In genomic region chr5:73930205-73930604, GRCm38 (mm10) we compare ENCODE assay signal across 17 mouse cellular contexts.
DNase-seq lines count a peak whose midpoint lies in the region; ATAC-seq and TF ChIP-seq lines count a peak whose summit lies in the region.
"Had no signal": no experiment of that assay in that cellular context is flagged by ENCODE, and none has a peak within 500 bp of the region (broad histone marks: within the 10 kb centered on the region; RNA-seq: fewer than 3 reads in every experiment).

No protein-coding gene starts in this region.

- H3K4me3 ChIP-seq in limb, embryonic 14.5 days (replicated peaks; ENCODE audit: low read length): no peak overlapping the region
- H3K4me3 ChIP-seq in cerebellum, adult 2 months (replicated peaks; ENCODE audit: insufficient read depth, low read depth, low read length): no peak overlapping the region
- no peak overlapping the region for H3K4me3 ChIP-seq in forebrain, embryonic 10.5 days
- H3K4me3 ChIP-seq: hindbrain, embryonic 15.5 days; liver, embryonic 15.5 days; neural tube, embryonic 13.5 days had no signal

- 0 out of 2 replicates have a peak overlapping the region, but pooled peaks have one; percentile 22 for H3K27ac ChIP-seq in limb, embryonic 14.5 days (replicated peaks; ENCODE audit: low read depth, low read length)
- no peak overlapping the region for H3K27ac ChIP-seq in cerebellum, adult 2 months (ENCODE audit: insufficient read depth, low read length)
- H3K27ac ChIP-seq in forebrain, embryonic 10.5 days: no peak overlapping the region
- H3K27ac ChIP-seq: hindbrain, embryonic 15.5 days; liver, embryonic 15.5 days had no signal

- no peaks in the 10 kb centered on the region for H3K27me3 ChIP-seq in limb, embryonic 14.5 days (ENCODE audit: control insufficient read depth, insufficient read depth, low read length)
- H3K27me3 ChIP-seq in cerebellum, adult 2 months (ENCODE audit: control insufficient read depth, insufficient read depth, low read length): no peaks in the 10 kb centered on the region
- no peaks in the 10 kb centered on the region for H3K27me3 ChIP-seq in forebrain, embryonic 10.5 days (ENCODE audit: poor library complexity, severe bottlenecking)
- H3K27me3 ChIP-seq: hindbrain, embryonic 15.5 days; liver, embryonic 15.5 days; neural tube, embryonic 13.5 days had no signal

- no peaks in the 10 kb centered on the region for H3K9me3 ChIP-seq in limb, embryonic 14.5 days (ENCODE audit: control insufficient read depth, low read length)
- H3K9me3 ChIP-seq in forebrain, embryonic 10.5 days: no peaks in the 10 kb centered on the region
- H3K9me3 ChIP-seq: hindbrain, embryonic 15.5 days; liver, embryonic 15.5 days; neural tube, embryonic 13.5 days had no signal

- TF ChIP-seq CTCF in cerebellum, adult 2 months (IDR thresholded peaks at IDR 0.05; ENCODE audit: borderline replicate concordance, insufficient read depth, low read depth, low read length): no peak

- no peak overlapping the region for H3K4me2 ChIP-seq in limb, embryonic 14.5 days (replicated peaks; ENCODE audit: low read depth, low read length, severe bottlenecking)
- H3K4me2 ChIP-seq: hindbrain, embryonic 15.5 days; liver, embryonic 15.5 days; neural tube, embryonic 13.5 days had no signal

- WGBS in limb, embryonic 14.5 days: 48% methylated on average over 5 of the region's 5 CpGs
- 62% methylated on average over 5 of the region's 5 CpGs for WGBS in cerebellum, adult 2 months
- 93% methylated on average over 5 of the region's 5 CpGs for WGBS in forebrain, embryonic 10.5 days

- no peak for TF ChIP-seq POLR2A in limb, embryonic 14.5 days (IDR thresholded peaks at IDR 0.05; ENCODE audit: borderline replicate concordance, extremely low read depth, insufficient read depth, insufficient read length)
- no peak for TF ChIP-seq POLR2A in cerebellum, adult 2 months (IDR thresholded peaks at IDR 0.05; ENCODE audit: borderline replicate concordance, insufficient read depth, low read length)

- H3K36me3 ChIP-seq in limb, embryonic 14.5 days (ENCODE audit: control insufficient read depth, insufficient read depth, low read length): no peaks in the 10 kb centered on the region
- H3K36me3 ChIP-seq in forebrain, embryonic 10.5 days (replicated peaks): no peaks in the 10 kb centered on the region
- H3K36me3 ChIP-seq: hindbrain, embryonic 15.5 days; liver, embryonic 15.5 days; neural tube, embryonic 13.5 days had no signal

- H3K9ac ChIP-seq in limb, embryonic 14.5 days (ENCODE audit: low read depth, low read length, severe bottlenecking): no peak overlapping the region
- H3K9ac ChIP-seq: hindbrain, embryonic 15.5 days; liver, embryonic 15.5 days; neural tube, embryonic 13.5 days had no signal

- H3K4me1 ChIP-seq in limb, embryonic 14.5 days (ENCODE audit: control insufficient read depth, insufficient read depth, low read length): peaks cover 18% of the 10 kb centered on the region
- H3K4me1 ChIP-seq in cerebellum, adult 2 months (ENCODE audit: control insufficient read depth, insufficient read depth, low read length): no peaks in the 10 kb centered on the region
- no peaks in the 10 kb centered on the region for H3K4me1 ChIP-seq in forebrain, embryonic 10.5 days
- H3K4me1 ChIP-seq: hindbrain, embryonic 15.5 days; liver, embryonic 15.5 days had no signal

- peak; percentile 55 for ATAC-seq in limb, embryonic 14.5 days (ENCODE audit: low FRiP score, low read depth)

- intact Hi-C loops in left cerebral cortex, postnatal 4 days (cut with DNase I): no loop called here

- DNase-seq in left cerebral cortex, adult 11 months (ENCODE audit: low spot score): peak; percentile 53
- DNase-seq in left cerebral cortex, postnatal 4 days: no peak
- DNase-seq in frontal cortex, postnatal 36 days (ENCODE audit: low spot score in 2 of 2): peak; percentile 59 to 75
- DNase-seq in limb, embryonic 14.5 days (ENCODE audit: low spot score): peak; percentile 19
- DNase-seq in telencephalon, adult 2 months (ENCODE audit: low read depth, low spot score): peak; percentile 86
- DNase-seq in cerebellum, adult 2 months: no peak
- DNase-seq in forebrain, embryonic 10.5 days (ENCODE audit: extremely low spot score, low spot score): no peak
- DNase-seq in kidney, adult 18-20 months: no peak
- DNase-seq: adrenal gland, adult 8-10 months; cerebellum, adult 8-10 months; embryo, embryonic 11 days; kidney, adult 2 months; kidney, postnatal 4 days; lung, postnatal 10 days had no signal

Comparison
In these comparisons a context has a peak if more than half of its experiments do, and no peak if none do; other contexts are left out.
1. DNase-seq: peak in left cerebral cortex, adult 11 months (single experiment), frontal cortex, postnatal 36 days (2 of 2), limb, embryonic 14.5 days (single experiment) and telencephalon, adult 2 months (single experiment); none in left cerebral cortex, postnatal 4 days (single experiment), cerebellum, adult 2 months (0 of 2), forebrain, embryonic 10.5 days (single experiment) and kidney, adult 18-20 months (single experiment).